Mouse (Mus musculus) MEL (cell line): ENCODE measurements around the gene Cacna1i. TPM values are rescaled to one million over a fixed set of nuclear protein-coding genes. Genes with fewer than 3 reads are reported as not detected.

Experiments
- DNase-seq: peaks from one replicate; pipeline ENCODE4 v3.0.0; 2011; ENCODE audit warnings: low read depth, low spot score
- H3K27ac ChIP-seq: 2 replicates; pipeline ENCODE4 v1.5.1; 2012; ENCODE audit warnings: low read depth, mild to moderate bottlenecking, control low read depth, low read length, moderate library complexity; ENCODE audit not compliant: control insufficient read depth
- H3K27me3 ChIP-seq, 2 experiments: fragments of 150-350 bp in 1 of 2; sonication (generic) in 1 of 2; 2 replicates each; pipeline ENCODE4 v1.6.1; 2012; ENCODE audit warnings: low read length in 2 of 2, mild to moderate bottlenecking in 2 of 2, improper control_type of control experiment in 1 of 2, moderate library complexity in 1 of 2; ENCODE audit not compliant: insufficient read depth in 2 of 2, control insufficient read depth in 1 of 2
- H3K36me3 ChIP-seq, 2 experiments: 2 replicates each; pipeline ENCODE4 v1.6.1; 2012 to 2014; ENCODE audit warnings: low read length in 2 of 2, improper control_type of control experiment in 1 of 2, inconsistent platforms in 1 of 2, mild to moderate bottlenecking in 1 of 2; ENCODE audit not compliant: insufficient read depth in 2 of 2, control insufficient read depth in 1 of 2
- H3K4me1 ChIP-seq, 2 experiments: fragments of 150-350 bp in 1 of 2; sonication (generic) in 1 of 2; 2 replicates each; pipeline ENCODE4 v1.6.1; 2012; ENCODE audit warnings: low read length in 2 of 2, improper control_type of control experiment in 1 of 2, mild to moderate bottlenecking in 1 of 2; ENCODE audit not compliant: insufficient read depth in 2 of 2, control insufficient read depth in 1 of 2
- H3K4me3 ChIP-seq, 2 experiments: fragments of 150-350 bp in 1 of 2; sonication (generic) in 1 of 2; 2 replicates each; pipeline ENCODE4 v1.5.1; 2012; ENCODE audit warnings: low read depth in 2 of 2, low read length in 2 of 2, mild to moderate bottlenecking in 2 of 2, moderate library complexity in 2 of 2, control low read depth in 1 of 2, improper control_type of control experiment in 1 of 2; ENCODE audit not compliant: control insufficient read depth in 1 of 2, insufficient read depth in 1 of 2
- H3K79me2 ChIP-seq: 2 replicates; pipeline ENCODE4 v1.6.1; 2012; ENCODE audit warnings: mild to moderate bottlenecking, low read length, moderate library complexity; ENCODE audit not compliant: control insufficient read depth, poor library complexity, insufficient read depth
- H3K9ac ChIP-seq: 2 replicates; pipeline ENCODE4 v1.6.1; 2012; ENCODE audit warnings: low read depth, mild to moderate bottlenecking, control low read depth, low read length, moderate library complexity; ENCODE audit not compliant: control insufficient read depth, poor library complexity, severe bottlenecking
- H3K9me3 ChIP-seq: fragments of 150-350 bp; sonication (generic); replicated peaks from 2 replicates; pipeline ENCODE4 v1.6.1; 2012; ENCODE audit warnings: mild to moderate bottlenecking, low read length, improper control_type of control experiment, moderate library complexity; ENCODE audit not compliant: insufficient read depth
- BHLHE40 ChIP-seq: IDR thresholded peaks from 2 replicates; pipeline ENCODE4 v1.6.1; 2012; ENCODE audit warnings: low read depth, mild to moderate bottlenecking, inconsistent platforms, low read length, improper control_type of control experiment, borderline replicate concordance
- CHD1 ChIP-seq: IDR thresholded peaks from 2 replicates; pipeline ENCODE4 v1.6.1; 2012; ENCODE audit warnings: low read depth, mild to moderate bottlenecking, inconsistent platforms, low read length, improper control_type of control experiment
- ELF1 ChIP-seq: IDR thresholded peaks from 2 replicates; pipeline ENCODE4 v1.6.1; 2014; ENCODE audit warnings: low read depth, mild to moderate bottlenecking, inconsistent platforms, low read length, improper control_type of control experiment, moderate library complexity
- EP300 ChIP-seq, 2 experiments: IDR thresholded peaks; 2 replicates each; pipeline ENCODE4 v1.6.1; 2011; ENCODE audit warnings: improper control_type of control experiment in 2 of 2, low read length in 2 of 2, low read depth in 1 of 2, mild to moderate bottlenecking in 1 of 2
- ETS1 ChIP-seq: IDR thresholded peaks from 2 replicates; pipeline ENCODE4 v1.6.1; 2012; ENCODE audit warnings: low read depth, mild to moderate bottlenecking, inconsistent platforms, low read length, improper control_type of control experiment, moderate library complexity
- GABPA ChIP-seq: IDR thresholded peaks from 2 replicates; pipeline ENCODE4 v1.6.1; 2012; ENCODE audit warnings: low read depth, mild to moderate bottlenecking, inconsistent platforms, low read length, improper control_type of control experiment, moderate library complexity
- GATA1 ChIP-seq: IDR thresholded peaks from 2 replicates; pipeline ENCODE4 v1.6.1; 2011; ENCODE audit warnings: low read depth, low read length, improper control_type of control experiment
- JUND ChIP-seq: IDR thresholded peaks from 2 replicates; pipeline ENCODE4 v1.6.1; 2011; ENCODE audit warnings: low read depth, mild to moderate bottlenecking, improper control_type of control experiment, low read length
- MAX ChIP-seq: IDR thresholded peaks from 2 replicates; pipeline ENCODE4 v1.6.1; 2011; ENCODE audit warnings: low read length, improper control_type of control experiment
- NRF1 ChIP-seq: IDR thresholded peaks from 2 replicates; pipeline ENCODE4 v1.6.1; 2014; ENCODE audit warnings: low read depth, mild to moderate bottlenecking, inconsistent platforms, low read length, improper control_type of control experiment, moderate library complexity; ENCODE audit not compliant: poor library complexity, insufficient read depth, severe bottlenecking
- POLR2AphosphoS5 ChIP-seq: IDR thresholded peaks from 2 replicates; pipeline ENCODE4 v1.6.1; 2012; ENCODE audit warnings: low read depth, borderline replicate concordance, mild to moderate bottlenecking, inconsistent platforms, low read length, moderate library complexity, mixed read lengths
- RAD21 ChIP-seq: IDR thresholded peaks from 2 replicates; pipeline ENCODE4 v1.6.1; 2011; ENCODE audit warnings: mild to moderate bottlenecking, low read depth, low read length, improper control_type of control experiment
- RCOR1 ChIP-seq: IDR thresholded peaks from 2 replicates; pipeline ENCODE4 v1.6.1; 2012; ENCODE audit warnings: low read depth, mild to moderate bottlenecking, inconsistent platforms, low read length, improper control_type of control experiment
- TAL1 ChIP-seq: IDR thresholded peaks from 2 replicates; pipeline ENCODE4 v1.6.1; 2012; ENCODE audit warnings: mild to moderate bottlenecking, inconsistent platforms, low read length, moderate library complexity, mixed read lengths
- TBP ChIP-seq: IDR thresholded peaks from 2 replicates; pipeline ENCODE4 v1.8.0; 2011; ENCODE audit warnings: low read depth, low read length, improper control_type of control experiment
- TCF12 ChIP-seq: IDR thresholded peaks from 2 replicates; pipeline ENCODE4 v1.6.1; 2014; ENCODE audit warnings: low read depth, mild to moderate bottlenecking, inconsistent platforms, low read length, improper control_type of control experiment, moderate library complexity
- UBTF ChIP-seq: IDR thresholded peaks from 2 replicates; pipeline ENCODE4 v1.6.1; 2012; ENCODE audit warnings: low read depth, mild to moderate bottlenecking, inconsistent platforms, low read length, improper control_type of control experiment, moderate library complexity, borderline replicate concordance; ENCODE audit not compliant: insufficient read depth
- USF2 ChIP-seq, 2 experiments: IDR thresholded peaks; 2 replicates each; pipeline ENCODE4 v1.6.1; 2011 to 2012; ENCODE audit warnings: improper control_type of control experiment in 2 of 2, low read length in 2 of 2, borderline replicate concordance in 1 of 2, inconsistent platforms in 1 of 2, low read depth in 1 of 2, mild to moderate bottlenecking in 1 of 2; ENCODE audit not compliant: insufficient read depth in 1 of 2
- ZMIZ1 ChIP-seq: IDR thresholded peaks from 2 replicates; pipeline ENCODE4 v1.6.1; 2012; ENCODE audit warnings: low read depth, mild to moderate bottlenecking, inconsistent platforms, low read length, improper control_type of control experiment, moderate library complexity
- polyA plus RNA-seq, 2 experiments: library from polyadenylated mRNA; stranded (reverse) in 1 of 2; unstranded in 1 of 2; fragments of >175 nt in 1 of 2; fragments of >200 nt in 1 of 2; gene quantifications; 2 replicates each; pipeline versions ENCODE4 v1.2.1 to v1.2.4; 2012; ENCODE audit warnings: low replicate concordance in 2 of 2, low read depth in 1 of 2; ENCODE audit not compliant: insufficient read length in 2 of 2, insufficient read depth in 1 of 2, missing spikeins in 1 of 2
- total RNA-seq: library from RNA; depleted of rRNA; stranded (reverse); fragments of 300-350 nt; gene quantifications from 2 replicates; pipeline ENCODE4 v1.2.3, GENCODE M21; 2012

Gene Cacna1i
- total and polyA plus RNA-seq, 3 experiments, result not detected

DNA sequence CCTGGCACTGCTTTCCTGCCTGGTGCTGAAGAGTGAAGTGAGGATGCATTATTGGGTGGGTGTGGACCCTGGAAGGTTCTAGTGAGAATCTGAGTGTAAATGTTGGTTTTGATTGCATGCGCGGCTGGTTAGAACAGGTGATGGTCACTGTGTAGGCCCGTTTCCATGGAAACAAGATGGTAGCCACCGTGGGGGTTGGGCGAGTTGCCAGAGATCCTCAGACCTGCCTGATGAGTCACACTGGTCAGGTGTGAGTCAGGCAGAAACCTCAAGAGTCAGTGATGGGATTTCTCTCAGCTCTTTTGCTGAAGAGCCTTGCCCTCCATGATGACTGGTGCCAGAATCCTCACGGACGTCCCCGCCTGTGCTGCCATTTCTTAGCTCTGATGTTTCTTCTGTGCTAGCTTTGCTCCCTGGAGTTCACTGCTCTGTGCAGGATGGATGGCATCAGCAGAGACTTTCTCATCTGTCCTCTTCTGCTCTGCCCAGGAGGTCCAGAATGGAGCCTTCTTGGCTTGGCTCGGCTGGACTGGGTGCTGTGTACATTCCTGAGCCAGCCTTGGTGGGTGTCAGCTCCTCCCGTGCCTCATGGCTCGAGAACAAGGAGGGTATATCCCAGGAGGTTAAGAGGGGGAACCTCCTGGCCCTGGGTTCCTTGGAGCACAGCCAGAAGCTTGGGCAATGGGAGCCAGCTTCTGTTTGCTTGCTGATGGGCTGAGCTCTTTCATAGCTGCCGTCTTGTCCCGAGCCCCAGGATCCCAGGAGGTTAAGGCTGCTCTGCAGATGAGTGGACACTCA, 40.9 kb downstream of the Cacna1i start:
- H3K36me3 ChIP-seq, result no peaks in the 10 kb centered on the region
- no peak overlapping the region for H3K4me3 ChIP-seq
- H3K9ac ChIP-seq, result no peak overlapping the region
- TF ChIP-seq RCOR1 (no peak), JUND (no peak)
- TF ChIP-seq, all 39 proteins: peak for 0
- no peaks in the 10 kb centered on the region for H3K4me1 ChIP-seq
- no peak for DNase-seq
- H3K9me3 ChIP-seq, result no peaks in the 10 kb centered on the region
- no peaks in the 10 kb centered on the region for H3K79me2 ChIP-seq
- no peak overlapping the region for H3K27ac ChIP-seq
- peaks cover 0 to 4% of the 10 kb centered on the region in 2 experiments; a peak in 2 of 4 replicates for H3K27me3 ChIP-seq

- no peaks in the 10 kb centered on the region for H3K79me2 ChIP-seq
- TF ChIP-seq JUND, result no peak
- TF ChIP-seq BHLHE40, result no peak
- TF ChIP-seq ETS1, result no peak
- no peak for TF ChIP-seq NRF1
- no peak for TF ChIP-seq UBTF
- TF ChIP-seq TAL1, result no peak
- TF ChIP-seq GATA1, result no peak
- TF ChIP-seq RAD21, result no peak
- TF ChIP-seq TCF12, result no peak
- TF ChIP-seq TBP, result no peak
- no peak for TF ChIP-seq CHD1
- H3K9me3 ChIP-seq, result no peaks in the 10 kb centered on the region
- no peak overlapping the region for H3K4me3 ChIP-seq
- no peak overlapping the region for H3K27ac ChIP-seq
- H3K27me3 ChIP-seq, result peaks cover 0 to 4% of the 10 kb centered on the region in 2 experiments; a peak in 2 of 4 replicates
- no peak for DNase-seq
- no peaks in the 10 kb centered on the region for H3K4me1 ChIP-seq
- no peaks in the 10 kb centered on the region for H3K36me3 ChIP-seq
- no peak overlapping the region for H3K9ac ChIP-seq
Observed at GRCm38 (mm10) chr15:80330276-80330675, 43.2 kb downstream of the Cacna1i start.

DNA sequence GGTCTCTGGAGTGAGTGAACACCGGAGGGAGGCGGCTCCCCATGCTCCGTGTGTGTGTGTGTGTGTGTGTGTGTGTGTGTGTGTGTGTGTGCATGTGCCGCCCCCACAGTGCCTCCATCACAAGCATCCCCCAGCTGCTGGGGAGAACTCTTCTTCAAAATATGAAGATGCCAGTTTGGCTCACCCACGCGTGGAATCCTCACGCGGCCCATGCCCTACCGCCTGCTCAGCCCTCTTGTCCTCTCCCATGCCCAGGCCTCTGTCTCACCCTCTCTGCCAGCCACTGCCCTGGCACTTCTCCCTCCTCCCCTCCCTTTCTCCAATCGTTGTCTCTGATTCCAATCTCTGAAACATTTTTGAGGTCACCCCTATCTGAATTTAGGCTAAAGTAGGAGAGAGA, 47.7 kb downstream of the Cacna1i start:
- DNase-seq, result no peak

More for the DNA sequence above, 47.7 kb downstream of the Cacna1i start:
- Histone ChIP-seq H3K36me3 (no peaks in the 10 kb centered on the region), H3K9ac (no peak overlapping the region), H3K4me1 (no peaks in the 10 kb centered on the region), H3K27ac (no peak overlapping the region), H3K79me2 (no peaks in the 10 kb centered on the region), H3K27me3 (peaks cover 0 to 4% of the 10 kb centered on the region in 2 experiments; a peak in 2 of 4 replicates), H3K4me3 (no peak overlapping the region), H3K9me3 (no peaks in the 10 kb centered on the region)
- TF ChIP-seq ZMIZ1, result no peak
- TF ChIP-seq CHD1, result no peak
- TF ChIP-seq TCF12, result no peak
- TF ChIP-seq UBTF, result no peak
- TF ChIP-seq POLR2AphosphoS5, result no peak
- no peak for TF ChIP-seq GATA1
- no peak for TF ChIP-seq TBP
- TF ChIP-seq MAX, result no peak
- no peak for TF ChIP-seq USF2 (IDR thresholded peaks at IDR 0.05; ENCODE audit: borderline replicate concordance in 1 of 2, insufficient read depth in 1 of 2, low read depth in 1 of 2, low read length in 2 of 2)
- no peak for TF ChIP-seq RAD21
- no peak for TF ChIP-seq NRF1
- TF ChIP-seq EP300 (IDR thresholded peaks at IDR 0.05; ENCODE audit: low read depth in 1 of 2, low read length in 2 of 2), result no peak
- TF ChIP-seq ELF1, result no peak
- no peak for TF ChIP-seq GABPA
